Mouse (Mus musculus) hindbrain, embryonic 16.5 days (tissue): ENCODE data around the gene Mpz. TPM values are rescaled to one million over a fixed set of nuclear protein-coding genes. Genes with fewer than 3 reads are reported as not detected.

Source experiments
- ATAC-seq: fragments of 200-750 bp; cut with Nextera tagmentation; 2 replicates; pipeline ENCODE4 v1.8.0; 2017; ENCODE audit warnings: moderate TSS enrichment, moderate library complexity
- H3K27ac ChIP-seq: fragments of 300-500 bp; sonication (generic); 2 replicates; pipeline ENCODE4 v1.5.1; 2014; ENCODE audit warnings: low read depth, mild to moderate bottlenecking, control low read depth, low read length, moderate library complexity
- H3K27me3 ChIP-seq: fragments of 300-500 bp; sonication (generic); replicated peaks from 2 replicates; pipeline ENCODE4 v1.6.1; 2014; ENCODE audit warnings: low read length; ENCODE audit not compliant: control insufficient read depth, insufficient read depth
- H3K36me3 ChIP-seq: fragments of 300-500 bp; sonication (generic); 2 replicates; pipeline ENCODE4 v1.6.1; 2014; ENCODE audit warnings: mild to moderate bottlenecking, low read length, moderate library complexity, mixed read lengths; ENCODE audit not compliant: control insufficient read depth, insufficient read depth
- H3K4me1 ChIP-seq: fragments of 300-500 bp; sonication (generic); 2 replicates; pipeline ENCODE4 v1.6.1; 2014; ENCODE audit warnings: low read depth, low read length; ENCODE audit not compliant: control insufficient read depth, insufficient read depth
- H3K4me2 ChIP-seq: fragments of 300-500 bp; sonication (generic); 2 replicates; pipeline ENCODE4 v1.6.1; 2014; ENCODE audit warnings: mild to moderate bottlenecking, low read length, control low read depth, moderate library complexity
- H3K4me3 ChIP-seq: fragments of 300-500 bp; sonication (generic); 2 replicates; pipeline ENCODE4 v1.5.1; 2014; ENCODE audit warnings: mild to moderate bottlenecking, low read length, control low read depth, moderate library complexity
- H3K9ac ChIP-seq: fragments of 300-500 bp; sonication (generic); 2 replicates; pipeline ENCODE4 v1.6.1; 2014; ENCODE audit warnings: low read depth, mild to moderate bottlenecking, control low read depth, low read length, moderate library complexity
- H3K9me3 ChIP-seq: fragments of 300-500 bp; sonication (generic); 2 replicates; pipeline ENCODE4 v1.6.1; 2014; ENCODE audit warnings: mild to moderate bottlenecking, low read length, moderate library complexity; ENCODE audit not compliant: control insufficient read depth
- WGBS: fragments of 180-500 bp; shearing (Covaris S2); extraction: QIAGEN DNeasy Blood & Tissue Kit; methylation state at CpG from one replicate; pipeline ENCODE4 v1.1.7; 2014; 5-methylcytosine and 5-hydroxymethylcytosine counted together
- polyA plus RNA-seq: library from polyadenylated mRNA; unstranded; fragments of >200 nt; fragmentation: Nextera tagmentation; extraction: Ambion mirVana; gene quantifications from 2 replicates; pipeline ENCODE4 v1.2.1, GENCODE M21; 2015

Gene Mpz
- polyA plus RNA-seq, 1 experiment from 2014 or later, result 5.3 TPM

GRCm38 (mm10) chr1:171151966-171152365 lies 1.5 kb downstream of the Mpz start:
- WGBS, result 74% methylated on average over 4 of the region's 4 CpGs
- Histone ChIP-seq H3K27ac (no peak overlapping the region), H3K4me3 (no peak overlapping the region), H3K9me3 (no peaks in the 10 kb centered on the region), H3K9ac (no peak overlapping the region), H3K27me3 (peaks cover 3% of the 10 kb centered on the region; the same call in 1 of the 2 replicates), H3K4me2 (no peak overlapping the region), H3K4me1 (peaks cover 18% of the 10 kb centered on the region), H3K36me3 (no peaks in the 10 kb centered on the region)
- ATAC-seq, result no peak

- Histone ChIP-seq H3K36me3 (no peaks in the 10 kb centered on the region), H3K4me3 (no peak overlapping the region), H3K4me1 (peaks cover 4% of the 10 kb centered on the region; the same call in 1 of the 2 replicates), H3K9me3 (no peaks in the 10 kb centered on the region), H3K9ac (no peak overlapping the region), H3K27ac (no peak overlapping the region), H3K4me2 (no peak overlapping the region), H3K27me3 (peaks cover 12% of the 10 kb centered on the region; the same call in 1 of the 2 replicates)
- ATAC-seq, result no peak
- 66% methylated on average over 3 of the region's 3 CpGs for WGBS
These were observed 6.1 kb downstream of the Mpz start for GRCm38 (mm10) chr1:171156644-171157043.

GRCm38 (mm10) chr1:171157965-171158364 lies 7.5 kb downstream of the Mpz start:
- peaks cover 12% of the 10 kb centered on the region; the same call in 1 of the 2 replicates for H3K27me3 ChIP-seq
- no peak overlapping the region for H3K9ac ChIP-seq
- ATAC-seq, result no peak
- H3K4me1 ChIP-seq, result peaks cover 4% of the 10 kb centered on the region; the same call in 1 of the 2 replicates
- H3K36me3 ChIP-seq, result no peaks in the 10 kb centered on the region
- H3K4me3 ChIP-seq, result no peak overlapping the region
- H3K27ac ChIP-seq, result no peak overlapping the region
- H3K4me2 ChIP-seq, result no peak overlapping the region
- no peaks in the 10 kb centered on the region for H3K9me3 ChIP-seq

- Histone ChIP-seq H3K4me2 (peak overlapping the region; percentile 46), H3K27ac (no peak overlapping the region), H3K9ac (peak overlapping the region; percentile 48; the same call in 1 of the 2 replicates), H3K27me3 (peaks cover 12% of the 10 kb centered on the region; the same call in 1 of the 2 replicates), H3K4me1 (peaks cover 4% of the 10 kb centered on the region; the same call in 1 of the 2 replicates), H3K4me3 (peak overlapping the region; percentile 19), H3K36me3 (no peaks in the 10 kb centered on the region), H3K9me3 (no peaks in the 10 kb centered on the region)
- WGBS, result 3% methylated on average over 15 of the region's 15 CpGs
- ATAC-seq, result no peak
These were observed 9.0 kb downstream of the Mpz start for GRCm38 (mm10) chr1:171159485-171159975.

- ATAC-seq, result no peak
- Histone ChIP-seq H3K4me2 (no peak overlapping the region), H3K4me1 (peaks cover 4% of the 10 kb centered on the region; the same call in 1 of the 2 replicates), H3K9ac (no peak overlapping the region), H3K9me3 (no peaks in the 10 kb centered on the region), H3K27me3 (peaks cover 9% of the 10 kb centered on the region; the same call in 1 of the 2 replicates), H3K4me3 (no peak overlapping the region), H3K27ac (no peak overlapping the region), H3K36me3 (no peaks in the 10 kb centered on the region)
- WGBS, result 96% methylated on average over 3 of the region's 3 CpGs
These were observed 12.0 kb downstream of the Mpz start for GRCm38 (mm10) chr1:171162526-171162925.

- Histone ChIP-seq H3K4me3 (no peak overlapping the region), H3K27ac (no peak overlapping the region), H3K4me1 (peaks cover 4% of the 10 kb centered on the region; the same call in 1 of the 2 replicates), H3K9me3 (no peaks in the 10 kb centered on the region), H3K9ac (no peak overlapping the region), H3K36me3 (no peaks in the 10 kb centered on the region), H3K4me2 (no peak overlapping the region), H3K27me3 (peaks cover 4% of the 10 kb centered on the region; the same call in 1 of the 2 replicates)
- ATAC-seq, result no peak
- WGBS, result 34% methylated on average over 3 of the region's 3 CpGs
These were observed 13.7 kb downstream of the Mpz start for GRCm38 (mm10) chr1:171164258-171164657.

- Histone ChIP-seq H3K27ac (no peak overlapping the region), H3K9me3 (no peaks in the 10 kb centered on the region), H3K27me3 (no peaks in the 10 kb centered on the region), H3K36me3 (no peaks in the 10 kb centered on the region), H3K4me1 (no peaks in the 10 kb centered on the region), H3K9ac (no peak overlapping the region), H3K4me2 (no peak overlapping the region), H3K4me3 (no peak overlapping the region)
- WGBS, result 82% methylated on average over 5 of the region's 5 CpGs
- no peak for ATAC-seq
These were observed 15.3 kb downstream of the Mpz start for GRCm38 (mm10) chr1:171165629-171166345.

GRCm38 (mm10) chr1:171168906-171169305 lies 18.4 kb downstream of the Mpz start:
- WGBS, result 92% methylated on average over 12 of the region's 12 CpGs

GRCm38 (mm10) chr1:171169913-171170312 lies 19.4 kb downstream of the Mpz start:
- Histone ChIP-seq H3K4me2 (no peak overlapping the region), H3K27ac (no peak overlapping the region), H3K4me3 (no peak overlapping the region), H3K4me1 (no peaks in the 10 kb centered on the region), H3K9ac (no peak overlapping the region), H3K9me3 (no peaks in the 10 kb centered on the region), H3K36me3 (no peaks in the 10 kb centered on the region), H3K27me3 (no peaks in the 10 kb centered on the region)
- ATAC-seq, result no peak
- WGBS, result 78% methylated on average over 3 of the region's 3 CpGs

More at GRCm38 (mm10) chr1:171168906-171169305, 18.4 kb downstream of the Mpz start:
- Histone ChIP-seq H3K4me3 (no peak overlapping the region), H3K4me2 (no peak overlapping the region), H3K9me3 (no peaks in the 10 kb centered on the region), H3K9ac (no peak overlapping the region), H3K27me3 (no peaks in the 10 kb centered on the region), H3K27ac (no peak overlapping the region), H3K36me3 (no peaks in the 10 kb centered on the region), H3K4me1 (no peaks in the 10 kb centered on the region)
- no peak for ATAC-seq
